Mouse (Mus musculus) retina, postnatal 1 day (tissue): ENCODE measurements at regions not wholly inside any gene's neighbourhood (a gene's known extent, or its start where the extent isn't known, plus 50 kb on each side); places are given as distances from the start of the nearest gene placed in this dataset.

Source experiments
- DNase-seq: peaks from one replicate; pipeline ENCODE4 v3.0.0-alpha.2; 2012

DNA sequence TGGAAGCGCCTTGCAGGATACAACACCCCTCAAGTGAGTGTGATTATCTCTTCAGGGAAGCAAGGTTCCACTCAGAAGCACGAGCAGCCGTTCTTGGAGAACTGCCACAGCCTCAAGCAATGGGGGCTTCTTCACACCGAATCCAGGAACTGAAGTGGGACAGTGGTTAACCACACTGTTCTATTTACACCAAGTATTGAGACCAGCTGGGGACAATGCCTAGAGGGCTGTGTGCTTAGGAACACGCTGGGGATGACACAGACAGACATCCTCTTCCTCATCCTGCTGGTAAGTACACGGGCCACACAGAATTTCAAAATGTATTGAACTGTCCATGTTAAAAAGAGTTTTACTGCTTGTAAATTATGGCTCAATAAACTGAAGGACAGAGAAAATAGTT is 177.0 kb upstream of the Azi2 start:
- no peak for DNase-seq

DNA sequence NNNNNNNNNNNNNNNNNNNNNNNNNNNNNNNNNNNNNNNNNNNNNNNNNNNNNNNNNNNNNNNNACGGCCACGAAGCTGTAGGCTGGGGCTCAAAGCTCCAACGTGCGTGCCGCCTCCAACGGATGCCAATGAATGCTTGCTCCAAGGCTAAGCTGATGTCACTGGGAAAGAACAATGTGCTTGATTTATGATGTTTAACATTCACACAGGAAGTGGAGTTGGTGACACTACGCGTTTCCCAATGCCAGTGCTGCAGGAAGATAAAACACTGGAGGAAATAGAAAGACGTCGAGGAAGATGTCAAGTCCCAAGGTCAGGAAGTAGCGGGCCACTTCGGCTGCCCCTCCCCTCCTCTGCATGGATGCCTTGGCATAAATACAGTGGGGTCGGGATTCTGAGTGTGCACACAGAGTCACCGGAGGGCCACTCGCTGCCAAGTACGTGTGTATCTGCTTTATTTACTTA is 180.7 kb upstream of the Azi2 start:
- DNase-seq: no peak

- no peak for DNase-seq
Observed at GRCm38 (mm10) chr9:117843531-117843930, 196.8 kb upstream of the Azi2 start.

DNA sequence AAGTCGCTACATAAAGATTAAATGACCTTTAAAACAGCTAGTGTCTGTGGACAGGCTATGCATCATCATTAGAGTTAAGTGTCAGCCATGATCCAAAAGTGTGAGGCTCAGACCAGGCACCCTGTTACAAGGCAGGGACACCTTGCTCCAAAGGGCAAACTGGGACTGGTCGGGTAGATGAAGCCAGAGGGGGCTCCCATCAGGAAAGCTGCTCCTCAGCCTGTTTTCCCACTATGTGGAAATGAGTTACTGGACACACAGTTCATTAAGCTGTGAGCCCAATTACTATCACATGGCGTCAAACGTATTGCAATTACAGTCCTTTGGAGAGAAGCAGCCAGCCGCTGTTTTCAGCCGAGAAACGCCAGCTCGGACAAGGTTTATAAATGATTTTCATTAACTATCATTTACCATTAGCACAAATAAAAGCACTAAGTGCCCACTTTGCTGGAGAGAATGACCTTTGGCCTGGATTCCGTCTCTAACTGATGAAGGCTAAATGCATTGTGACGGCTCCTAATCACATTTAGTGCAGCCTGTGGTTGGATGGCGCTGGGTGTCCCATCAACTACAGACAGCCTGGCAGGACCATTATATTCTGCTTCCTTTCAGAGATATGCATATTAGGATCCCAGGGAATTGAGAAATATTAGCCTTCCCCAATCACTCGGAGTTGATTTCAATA is 203.5 kb upstream of the Azi2 start:
- peak; percentile 76 for DNase-seq

- DNase-seq: no peak
Observed at GRCm38 (mm10) chr9:117833586-117833985, 203.9 kb upstream of the Rbms3 start.

GRCm38 (mm10) chr9:117814661-117815060 is 184.9 kb upstream of the Rbms3 start:
- DNase-seq: peak; percentile 30

DNA sequence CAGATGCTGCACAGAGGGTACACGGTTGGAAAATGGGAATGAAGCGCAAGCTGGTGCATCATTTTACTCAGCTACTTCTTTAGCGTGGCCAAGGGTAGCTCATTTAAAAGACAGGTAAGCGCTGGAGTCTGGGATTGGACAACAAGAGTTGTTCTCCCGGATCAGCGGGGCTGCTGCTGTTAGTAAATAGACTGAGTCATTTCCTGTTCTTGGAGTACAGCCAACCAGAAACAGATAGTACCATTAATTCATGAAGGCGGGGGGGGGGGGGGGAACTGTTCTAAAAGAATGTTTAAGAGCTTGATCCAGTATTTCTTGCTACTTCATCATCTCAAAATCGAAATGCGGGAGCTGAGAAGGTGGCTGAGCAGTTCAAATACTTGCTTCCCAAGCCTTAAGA is 183.5 kb upstream of the Rbms3 start:
- no peak for DNase-seq

- no peak for DNase-seq
Observed at GRCm38 (mm10) chr9:117805812-117806211, 176.1 kb upstream of the Rbms3 start.

DNA sequence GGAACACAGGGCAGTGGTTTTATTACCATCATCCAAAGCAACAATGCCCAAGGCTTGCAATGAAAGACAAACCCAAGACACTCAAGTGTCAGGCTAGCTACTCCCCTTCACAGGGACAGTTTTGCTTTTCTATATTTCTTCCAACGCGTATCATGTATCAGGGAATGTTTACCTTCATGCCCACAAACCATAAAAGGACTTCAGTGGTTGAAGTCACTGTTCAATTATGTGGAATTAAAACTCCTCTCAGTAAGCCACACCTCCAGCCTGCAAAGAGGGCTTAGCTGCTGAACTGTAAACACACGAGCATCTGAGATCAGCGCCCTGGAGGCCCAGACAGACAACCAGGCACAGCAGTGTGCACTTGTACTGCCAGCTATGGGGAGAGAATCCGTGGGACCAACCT is 154.5 kb upstream of the Rbms3 start:
- peak; percentile 8 for DNase-seq

- DNase-seq: no peak
Observed at GRCm38 (mm10) chr9:117754651-117755050, 124.9 kb upstream of the Rbms3 start.

GRCm38 (mm10) chr9:117753466-117753865 is 123.8 kb upstream of the Rbms3 start:
- DNase-seq: no peak

GRCm38 (mm10) chr9:117744906-117745305 is 115.2 kb upstream of the Rbms3 start:
- DNase-seq: no peak

DNA sequence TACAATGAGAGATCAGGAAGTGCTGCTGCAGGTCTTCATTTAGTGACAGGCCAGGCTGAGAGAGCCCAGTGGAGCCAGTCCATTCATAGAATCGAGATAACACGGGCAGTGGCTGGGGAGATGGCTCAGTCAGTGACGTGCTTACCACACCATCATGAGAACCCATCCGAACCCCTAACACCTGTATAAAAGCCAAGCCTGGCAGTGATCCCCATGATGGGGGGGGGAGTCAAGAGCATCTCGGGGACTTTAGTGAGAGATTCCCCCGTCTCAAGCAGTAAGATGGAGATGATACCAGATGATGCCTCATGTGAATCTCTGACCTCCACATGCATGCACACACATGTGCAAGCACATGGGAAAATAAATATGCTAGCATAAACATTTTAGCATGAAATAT is 99.7 kb upstream of the Rbms3 start:
- no peak for DNase-seq

DNA sequence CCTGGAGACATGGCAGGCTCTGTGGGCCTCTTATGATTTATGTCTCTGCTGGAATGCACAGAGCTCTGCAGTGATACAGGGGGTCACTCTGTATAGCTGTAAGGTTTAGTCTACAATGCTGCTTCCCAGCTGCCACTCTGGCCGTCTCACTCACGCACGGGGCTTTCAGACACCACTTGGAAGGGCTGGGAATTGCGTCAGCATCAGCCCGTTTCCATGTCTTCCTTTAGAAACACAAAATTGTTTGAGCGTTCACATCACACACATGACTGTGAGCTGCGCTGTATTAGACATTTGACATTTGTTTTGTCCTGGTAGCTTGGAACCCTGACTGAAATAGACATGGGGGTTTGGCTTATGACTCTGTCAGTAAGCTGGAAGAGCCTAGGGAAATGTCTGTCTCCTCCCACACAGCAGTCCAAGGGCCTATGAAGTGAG is 90.5 kb upstream of the Rbms3 start:
- no peak for DNase-seq

GRCm38 (mm10) chr9:117717346-117717745 is 87.6 kb upstream of the Rbms3 start:
- no peak for DNase-seq

- no peak for DNase-seq
Observed at GRCm38 (mm10) chr9:117716476-117716875, 86.8 kb upstream of the Rbms3 start.

GRCm38 (mm10) chr9:117714741-117715675 is 85.3 kb upstream of the Rbms3 start:
- DNase-seq: no peak

GRCm38 (mm10) chr9:117713121-117713520 is 83.4 kb upstream of the Rbms3 start:
- no peak for DNase-seq

DNA sequence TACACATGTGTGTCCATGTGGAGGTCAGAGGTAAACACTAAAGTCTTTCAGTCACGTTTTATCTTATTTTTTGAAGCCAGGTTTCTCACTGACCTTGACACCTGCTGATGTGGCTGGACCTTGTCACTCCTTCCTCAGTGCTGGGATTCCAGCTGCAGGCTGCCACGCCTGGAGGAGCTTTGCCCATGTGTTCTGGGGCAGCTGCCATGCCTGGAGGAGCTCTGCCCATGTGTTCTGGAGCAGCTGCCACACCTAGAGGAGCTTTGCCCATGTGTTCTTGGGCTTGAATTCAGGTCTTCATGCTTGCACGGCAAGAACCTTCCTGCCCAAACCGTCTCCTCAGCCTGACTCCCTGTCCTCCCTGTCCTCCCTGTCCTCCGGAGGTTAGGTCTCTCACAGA is 82.1 kb upstream of the Rbms3 start:
- DNase-seq: no peak

DNA sequence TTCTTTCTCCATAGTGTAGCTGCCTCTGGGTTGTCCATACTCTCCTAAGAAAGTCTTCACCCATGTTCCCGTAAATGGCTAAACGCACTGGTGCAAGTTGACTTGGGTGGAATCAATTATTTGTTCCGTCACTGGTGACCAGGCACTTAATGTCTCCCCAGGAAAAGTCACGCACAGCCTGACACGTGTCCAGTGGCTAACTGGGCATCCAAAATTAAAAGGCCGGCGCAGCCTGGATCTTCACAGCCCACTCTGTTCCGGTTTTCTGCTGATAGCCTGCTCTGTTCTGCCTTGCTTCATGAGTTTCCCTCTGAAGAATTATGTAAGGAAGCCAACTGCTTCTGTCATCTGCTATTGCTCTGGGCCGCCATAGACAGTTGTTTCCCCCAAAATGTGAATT is 81.3 kb upstream of the Rbms3 start:
- no peak for DNase-seq

GRCm38 (mm10) chr9:117709677-117710076 is 80.0 kb upstream of the Rbms3 start:
- DNase-seq: no peak

- DNase-seq: no peak
Observed at GRCm38 (mm10) chr9:117693001-117693400, 63.3 kb upstream of the Rbms3 start.

DNA sequence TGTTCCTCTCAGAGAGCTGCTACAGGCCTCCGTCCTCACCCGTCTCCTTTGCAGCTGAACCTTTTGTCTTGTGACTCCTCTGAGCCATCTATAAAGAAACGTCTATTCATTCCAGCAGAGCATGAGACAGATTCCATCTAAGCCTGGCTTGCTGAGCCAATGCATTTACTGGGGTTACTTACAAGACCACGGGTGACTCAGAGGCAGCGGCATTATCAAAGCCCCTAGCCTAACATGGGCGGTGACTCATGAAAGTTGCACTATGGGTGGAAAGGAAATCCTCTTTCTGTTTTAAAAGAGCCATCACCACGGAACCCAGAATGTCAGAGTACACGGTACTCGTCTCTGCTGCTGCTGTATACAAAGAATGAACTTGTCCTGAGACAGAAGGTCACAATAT is 62.8 kb upstream of the Rbms3 start:
- no peak for DNase-seq

DNA sequence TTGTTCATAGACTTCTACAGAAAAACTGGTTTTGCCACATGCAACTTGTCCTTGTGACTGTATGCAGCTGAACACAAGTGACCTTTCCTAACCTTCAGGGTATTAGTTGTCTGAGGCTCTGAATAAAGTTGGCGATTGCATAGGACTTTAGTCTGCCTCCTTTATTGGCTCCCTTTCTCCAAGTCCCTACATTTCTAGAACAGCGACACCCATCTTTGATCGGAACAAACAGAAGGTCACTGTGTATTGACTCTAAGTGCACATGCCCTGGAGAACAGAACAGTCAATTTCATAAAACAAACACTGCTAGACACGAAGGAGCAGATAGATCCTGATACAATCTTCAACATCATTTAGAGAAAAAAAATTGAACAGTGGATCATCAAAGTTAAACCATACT is 60.2 kb upstream of the Rbms3 start:
- no peak for DNase-seq
